Mouse (Mus musculus) spleen, adult 2 months (tissue): ENCODE measurements around the gene Scgb2b18.
"Not testable (repeated sequence)": the region's sequence is repeated elsewhere in the genome, so short reads cannot be mapped to it uniquely, and the experiment has no call there.

ENCODE experiments used
- CTCF ChIP-seq: fragments of 200-500 bp; IDR thresholded peaks from 2 replicates; pipeline ENCODE4 v1.5.1; 2011; ENCODE audit warnings: mild to moderate bottlenecking, inconsistent platforms; ENCODE audit not compliant: insufficient read depth, insufficient read length, insufficient replicate concordance; ENCODE audit errors: extremely low read depth
- POLR2A ChIP-seq: fragments of 200-500 bp; IDR thresholded peaks from 2 replicates; pipeline ENCODE4 v1.6.1; 2011; ENCODE audit warnings: low read depth, low read length, inconsistent platforms

DNA sequence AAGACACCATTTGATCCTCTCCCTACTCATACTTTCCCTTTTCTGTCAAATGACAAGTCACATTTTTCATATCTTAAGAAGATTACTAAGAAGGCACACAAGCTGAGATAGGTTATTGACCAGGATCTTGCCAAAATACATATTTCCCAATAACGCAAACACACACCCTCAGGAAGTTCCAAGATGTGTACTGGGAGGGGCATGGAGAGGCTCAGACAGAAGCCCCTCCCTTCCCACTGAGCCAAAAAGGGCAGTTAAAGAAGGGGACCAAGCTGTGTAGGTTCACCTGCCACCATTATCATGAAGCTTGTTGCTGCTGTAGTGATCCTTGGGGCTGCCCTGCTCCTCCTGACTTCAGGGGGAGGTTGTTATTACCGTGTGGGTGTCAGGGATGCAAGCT, 11.6 kb upstream of the Scgb2b18 start, which contains the start of gene Scgb1b18:
- not testable (repeated sequence) for TF ChIP-seq CTCF, POLR2A
